ENCODE assay signal across 16 mouse cellular contexts in genomic region chr2:117819701-117820225, GRCm38 (mm10).
"Had no signal": no experiment of that assay in that cellular context is flagged by ENCODE, and none has a peak within 500 bp of the region (broad histone marks: within the 10 kb centered on the region; RNA-seq: fewer than 3 reads in every experiment).

No protein-coding gene starts in this region.

- H3K36me3 ChIP-seq: limb, embryonic 12.5 days; limb, embryonic 15.5 days had no signal

- H3K9ac ChIP-seq: limb, embryonic 12.5 days; limb, embryonic 15.5 days; liver, embryonic 14.5 days; liver, postnatal 0 days had no signal

- H3K27ac ChIP-seq: kidney, postnatal 0 days; limb, embryonic 12.5 days; limb, embryonic 15.5 days; liver, embryonic 14.5 days had no signal

- H3K9me3 ChIP-seq: limb, embryonic 12.5 days; limb, embryonic 15.5 days had no signal

- DNase-seq: kidney, adult 2 months; kidney, postnatal 25 days; layer of hippocampus, postnatal 36 days; left cerebral cortex, postnatal 4 days; liver, postnatal 0 days; lung, postnatal 4 days; midbrain, embryonic 14.5 days; thymus, adult 18-20 months; thymus, postnatal 36 days had no signal

- H3K4me1 ChIP-seq: limb, embryonic 12.5 days; limb, embryonic 15.5 days had no signal

- H3K4me3 ChIP-seq: limb, embryonic 12.5 days; limb, embryonic 15.5 days had no signal

- ATAC-seq: intestine, postnatal 0 days; liver, postnatal 0 days had no signal

- H3K27me3 ChIP-seq: limb, embryonic 12.5 days; limb, embryonic 15.5 days had no signal

- H3K4me2 ChIP-seq: limb, embryonic 12.5 days; limb, embryonic 15.5 days; liver, embryonic 11.5 days; midbrain, embryonic 11.5 days had no signal
